Mouse (Mus musculus) heart, postnatal 0 days (tissue): ENCODE measurements around the gene Nkain4.

Experiments used
- CTCF ChIP-seq: IDR thresholded peaks from 2 replicates; pipeline ENCODE4 v1.5.1; 2016; ENCODE audit warnings: antibody characterized with exemption, control low read depth, low read depth
- EP300 ChIP-seq: IDR thresholded peaks from 2 replicates; pipeline ENCODE4 v1.6.1; 2016; ENCODE audit warnings: antibody characterized with exemption, low read depth

DNA sequence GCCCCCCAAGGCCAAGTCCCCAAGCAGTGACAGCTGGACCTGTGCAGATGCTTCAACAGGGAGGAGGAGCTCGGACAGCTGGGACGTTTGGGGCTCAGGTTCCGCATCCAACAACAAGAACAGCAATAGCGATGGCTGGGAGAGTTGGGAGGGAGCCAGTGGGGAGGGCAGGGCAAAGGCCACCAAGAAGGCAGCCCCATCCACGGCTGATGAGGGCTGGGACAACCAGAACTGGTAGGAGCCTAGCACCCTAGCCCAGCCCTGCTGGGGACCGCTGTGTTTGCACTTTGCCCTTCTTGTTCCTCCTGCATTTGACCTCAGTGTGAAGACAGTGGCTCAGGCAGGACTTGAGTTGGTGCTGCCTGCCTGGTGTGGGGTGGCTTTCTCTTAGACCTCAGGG is 26.6 kb upstream of the Nkain4 start:
- TF ChIP-seq CTCF: no peak
- TF ChIP-seq EP300: no peak
